Mouse (Mus musculus): Measurements from ENCODE around the gene Vax2. TPM values are rescaled to one million over a fixed set of nuclear protein-coding genes. Genes with fewer than 3 reads are reported as not detected.

Gene Vax2
- polyA plus RNA-seq (2012; rRNA removed; ENCODE audit: low replicate concordance), result not detected in 2 replicates

GRCm38 (mm10) chr6:83711067-83711675, at the start of gene Vax2:
TSS of gene Vax2 (plus strand) at chr6:83711264.

DNA sequence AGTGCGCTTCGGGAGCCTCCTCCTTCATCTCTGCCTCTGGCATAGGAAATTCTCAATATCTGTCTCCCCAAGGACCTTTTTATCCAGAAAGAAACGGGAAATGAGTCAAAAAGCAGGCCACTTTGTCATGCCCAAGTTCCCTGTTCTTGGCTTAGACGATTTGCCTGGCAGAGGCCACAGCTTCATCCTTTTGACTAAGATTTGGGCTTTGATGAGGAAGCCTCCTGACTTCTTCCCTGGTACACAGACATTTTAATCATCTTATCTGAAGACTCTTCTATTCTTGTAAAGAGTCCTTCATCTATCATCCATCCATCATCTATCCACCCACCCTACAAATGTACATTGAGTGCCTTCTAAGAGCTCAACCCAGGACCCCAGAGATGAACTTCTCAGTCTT, 33.3 kb upstream of the Vax2 start, which contains the start of gene Cd207:
Gene Cd207 (minus strand): TSS at position 101 of the 400 bp plus-strand sequence.

GRCm38 (mm10) chr6:83742761-83743160, 31.7 kb downstream of the Vax2 start, which contains the start of gene Atp6v1b1:
TSS of gene Atp6v1b1 (plus strand) at chr6:83742990.

DNA sequence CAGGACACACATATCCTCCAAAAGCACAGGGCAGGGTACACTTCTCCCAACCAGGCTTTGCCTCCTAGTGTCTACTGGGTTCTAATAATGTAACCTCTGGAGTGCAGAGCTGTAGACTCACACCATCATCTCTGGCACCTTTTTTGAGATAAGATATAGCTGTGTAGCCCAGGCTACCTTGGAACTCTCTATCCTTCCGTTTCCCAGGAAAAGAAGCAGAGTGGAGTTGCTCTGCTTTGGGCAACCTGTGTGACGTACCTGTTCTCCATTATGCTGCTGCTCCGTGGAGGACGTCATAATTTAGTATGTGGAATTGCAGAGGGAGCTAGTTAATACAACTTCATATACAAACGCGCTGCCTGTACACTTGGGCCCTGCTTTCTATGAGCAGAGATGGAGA, 51.3 kb downstream of the Vax2 start, which contains the start of gene Ankrd53:
Gene Ankrd53 (plus strand): TSS at position 301 of the 400 bp plus-strand sequence.

GRCm38 (mm10) chr6:83775638-83776293, 64.7 kb downstream of the Vax2 start, which contains the start of gene Tex261:
TSS of gene Tex261 (minus strand) at chr6:83775813.

Other genes starting within 250 kb of the Vax2 start
- gene Dguok, start 204.3 kb upstream of the Vax2 start, polyA plus RNA-seq (2012; rRNA removed; ENCODE audit: low replicate concordance), result 81.5 and 83.6 TPM in 2 replicates
- 37.2 and 899 TPM in 2 replicates for gene Actg2, start 175.0 kb upstream of the Vax2 start, polyA plus RNA-seq (2012; rRNA removed; ENCODE audit: low replicate concordance)
- 21.4 TPM in 2 replicates for gene Stambp, start 138.5 kb upstream of the Vax2 start, polyA plus RNA-seq (2012; rRNA removed; ENCODE audit: low replicate concordance)
- gene Clec4f, start 55.1 kb upstream of the Vax2 start, polyA plus RNA-seq (2012; rRNA removed; ENCODE audit: low replicate concordance), result not detected in 2 replicates
- 0.07 TPM in 1 of 2 replicates, not detected in the other for gene Cd207, start 33.4 kb upstream of the Vax2 start, polyA plus RNA-seq (2012; rRNA removed; ENCODE audit: low replicate concordance)
- not detected in 2 replicates for gene Atp6v1b1, start 31.7 kb downstream of the Vax2 start, polyA plus RNA-seq (2012; rRNA removed; ENCODE audit: low replicate concordance)
- gene Ankrd53, start 51.4 kb downstream of the Vax2 start, polyA plus RNA-seq (2012; rRNA removed; ENCODE audit: low replicate concordance), result not detected in 2 replicates
- 129 and 163 TPM in 2 replicates for gene Tex261, start 64.5 kb downstream of the Vax2 start, polyA plus RNA-seq (2012; rRNA removed; ENCODE audit: low replicate concordance)
- gene Nagk, start 83.7 kb downstream of the Vax2 start, polyA plus RNA-seq (2012; rRNA removed; ENCODE audit: low replicate concordance), result 31.9 and 33.2 TPM in 2 replicates
- gene Paip2b, start 120.5 kb downstream of the Vax2 start, polyA plus RNA-seq (2012; rRNA removed; ENCODE audit: low replicate concordance), result 12.0 and 14.2 TPM in 2 replicates
- gene Zfp638, start 155.8 kb downstream of the Vax2 start, polyA plus RNA-seq (2012; rRNA removed; ENCODE audit: low replicate concordance), result 13.2 and 14.7 TPM in 2 replicates

Data from subcutaneous adipose tissue, adult 2 months (tissue).